Mouse (Mus musculus): ENCODE measurements at regions not wholly inside any gene's neighbourhood (a gene's known extent, or its start where the extent isn't known, plus 50 kb on each side); places are given as distances from the start of the nearest gene placed in this dataset.
A peak's percentile ranks its signal among the peaks of the same experiment; 100 is the strongest.

DNA sequence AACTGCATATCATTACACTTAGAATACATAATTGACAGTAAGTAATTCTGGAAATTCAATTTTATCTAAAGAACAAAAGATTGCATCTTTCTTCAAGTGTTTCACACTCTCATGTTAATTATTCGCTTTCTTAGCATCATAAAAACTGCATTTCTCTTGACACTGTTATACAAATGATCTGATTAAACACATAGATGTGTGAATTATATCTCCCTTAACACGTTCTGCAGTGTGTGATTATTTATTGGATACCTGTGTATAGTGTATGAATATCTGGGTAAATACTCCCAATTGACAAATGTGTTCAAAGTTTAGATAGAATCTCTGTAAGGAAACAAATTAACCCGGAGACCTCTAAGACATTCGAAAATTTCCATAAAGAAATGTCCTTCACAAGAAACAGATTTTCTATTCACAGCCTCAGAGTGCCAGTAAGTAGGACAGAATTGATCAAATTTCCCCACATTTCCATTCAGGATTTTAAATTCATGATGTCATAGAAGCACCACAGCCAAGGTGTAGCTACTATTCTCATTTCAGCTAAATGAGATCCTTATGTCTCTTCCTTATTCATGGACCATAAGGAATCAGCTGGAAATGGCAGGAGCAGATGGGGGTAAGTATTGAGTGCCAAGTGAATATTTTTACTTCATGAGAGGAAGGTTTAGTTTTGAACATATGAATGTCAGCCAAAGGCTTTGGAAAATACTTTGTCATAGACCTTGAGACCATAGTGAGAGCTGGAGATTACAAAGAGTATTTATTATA lies 2231.6 kb downstream of the Pcdh9 start:
- no peak for DNase-seq (ENCODE audit: low read depth, low spot score)

DNA sequence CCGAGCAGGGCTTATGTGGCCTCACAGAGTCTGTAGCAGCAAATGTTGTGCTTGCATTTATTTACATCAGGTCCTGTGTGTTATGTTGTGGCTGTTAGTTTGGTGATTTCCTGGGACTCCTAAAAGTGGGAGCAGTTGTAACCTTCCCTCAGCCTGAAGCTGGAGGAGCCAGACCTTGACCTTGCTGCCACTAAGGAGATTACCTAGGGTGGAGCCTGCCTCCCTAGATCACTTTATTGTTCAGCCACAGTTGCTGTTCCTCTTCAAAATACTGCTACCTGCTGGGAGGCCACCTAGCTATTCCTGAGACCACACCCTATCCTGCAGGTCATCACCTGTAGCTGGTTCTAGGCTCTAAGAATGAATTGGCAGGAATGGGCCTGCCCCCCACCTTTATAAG lies 2234.5 kb downstream of the Pcdh9 start:
- DNase-seq (ENCODE audit: low read depth, low spot score), result no peak

DNA sequence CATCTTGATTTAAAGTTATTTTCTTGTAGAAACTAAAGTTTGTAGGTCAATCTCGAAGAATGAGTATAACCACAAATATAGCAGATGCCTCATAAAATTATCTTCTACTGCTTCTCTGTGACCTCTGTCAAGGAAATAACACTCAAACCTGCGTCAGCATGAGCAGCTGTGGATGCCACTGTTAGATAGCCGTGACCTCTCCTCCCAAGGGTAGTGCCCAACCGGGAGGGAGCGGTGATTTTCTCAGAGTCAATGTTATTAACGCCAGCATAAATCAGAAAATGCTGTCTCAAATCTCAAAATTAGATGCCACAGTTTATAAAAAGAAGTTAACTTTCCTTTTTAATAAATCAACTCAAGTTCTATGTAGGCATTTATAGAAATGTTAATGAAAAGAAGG lies 2259.5 kb downstream of the Pcdh9 start:
- peak; percentile 2 for DNase-seq (ENCODE audit: low read depth, low spot score)

DNA sequence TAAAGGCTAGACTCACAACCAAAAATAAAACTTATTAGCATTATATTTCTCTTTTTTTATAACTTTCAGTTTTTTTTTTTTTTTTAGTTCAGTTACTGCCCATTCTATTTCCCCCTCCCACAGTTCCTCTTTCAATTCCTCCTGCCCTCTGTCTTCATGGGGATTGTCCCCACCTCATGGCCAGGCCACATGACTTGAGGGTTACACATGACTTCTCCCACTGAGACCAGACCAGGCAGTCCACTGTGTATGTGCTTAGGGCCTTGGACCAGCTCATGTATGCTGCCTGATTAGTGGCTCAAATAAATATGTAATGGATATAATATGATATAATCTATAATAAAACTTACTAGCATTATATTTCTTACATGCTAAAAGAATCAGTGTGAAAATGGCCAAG lies 2276.1 kb downstream of the Pcdh9 start:
- no peak for DNase-seq (ENCODE audit: low read depth, low spot score)

DNA sequence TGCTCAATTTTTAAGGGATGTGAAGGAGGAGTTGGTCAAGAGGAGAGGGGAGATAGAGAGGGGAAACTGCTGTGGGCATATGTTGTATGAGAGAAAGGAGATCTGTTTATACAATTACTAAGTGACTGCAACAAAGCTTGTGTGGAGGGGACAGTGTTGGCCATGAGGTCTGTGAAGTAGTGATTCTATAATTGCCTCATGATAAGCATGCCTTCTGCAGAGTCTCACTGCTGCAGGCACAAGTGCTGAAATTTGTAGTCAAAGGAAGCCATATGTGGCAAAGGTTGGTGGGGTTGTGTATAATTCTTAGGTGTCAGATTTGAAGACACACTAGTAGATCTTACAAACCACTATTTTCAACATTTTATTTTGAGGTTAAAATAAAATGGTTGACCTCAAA lies 2285.9 kb downstream of the Pcdh9 start:
- DNase-seq (ENCODE audit: low read depth, low spot score), result no peak

DNA sequence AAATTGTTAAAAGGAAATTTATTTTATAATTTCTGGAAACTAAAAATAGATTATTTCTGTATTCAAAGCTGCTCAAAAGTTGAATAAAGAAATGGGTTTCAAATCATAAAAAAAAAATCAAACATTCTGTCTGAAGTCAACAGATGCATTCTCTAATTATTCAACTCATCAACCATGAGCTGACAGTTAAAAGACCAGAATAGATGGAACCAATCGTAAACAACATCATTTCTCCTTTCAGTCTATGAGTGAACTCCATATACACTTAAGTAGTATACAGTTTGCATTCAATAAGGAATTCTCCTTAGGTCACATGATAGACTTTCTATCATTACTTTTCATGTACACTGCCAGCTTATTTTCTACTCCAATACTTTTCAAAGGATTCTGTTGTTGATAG lies 2308.0 kb downstream of the Pcdh9 start:
- DNase-seq (ENCODE audit: low read depth, low spot score), result no peak

DNA sequence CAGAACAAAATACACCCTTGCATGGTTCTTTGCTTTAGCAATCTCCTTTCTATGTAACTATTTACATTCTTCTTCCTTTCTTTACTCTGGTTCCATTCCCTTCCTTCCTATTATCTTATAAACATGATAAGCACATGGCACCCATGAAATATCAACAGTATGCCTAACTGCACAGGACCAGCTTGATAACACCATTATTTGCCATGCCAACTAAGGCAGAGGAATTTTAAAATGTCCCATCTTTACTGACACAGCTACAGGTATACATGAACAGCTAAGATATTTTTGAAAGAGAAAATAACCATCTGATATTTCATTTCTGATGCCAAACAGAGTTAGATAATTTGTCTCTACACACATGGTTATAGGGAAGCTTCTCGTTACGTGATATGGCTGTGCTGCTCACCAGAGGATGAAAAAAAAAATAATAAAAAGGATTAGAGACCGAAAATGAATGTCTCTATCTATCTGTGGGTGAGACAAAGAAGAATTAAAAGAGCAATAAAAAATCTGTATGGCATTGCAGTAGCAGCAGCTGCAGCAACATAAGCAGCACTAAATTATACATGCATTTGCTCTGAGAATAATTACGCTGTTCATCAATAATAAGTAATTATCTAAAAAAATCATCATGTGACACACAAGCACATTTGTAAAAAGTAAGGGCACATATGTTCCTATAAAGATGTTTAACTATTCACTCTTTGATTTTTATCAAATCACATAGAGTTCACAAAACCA lies 2308.6 kb downstream of the Pcdh9 start:
- no peak for DNase-seq (ENCODE audit: low read depth, low spot score)

DNA sequence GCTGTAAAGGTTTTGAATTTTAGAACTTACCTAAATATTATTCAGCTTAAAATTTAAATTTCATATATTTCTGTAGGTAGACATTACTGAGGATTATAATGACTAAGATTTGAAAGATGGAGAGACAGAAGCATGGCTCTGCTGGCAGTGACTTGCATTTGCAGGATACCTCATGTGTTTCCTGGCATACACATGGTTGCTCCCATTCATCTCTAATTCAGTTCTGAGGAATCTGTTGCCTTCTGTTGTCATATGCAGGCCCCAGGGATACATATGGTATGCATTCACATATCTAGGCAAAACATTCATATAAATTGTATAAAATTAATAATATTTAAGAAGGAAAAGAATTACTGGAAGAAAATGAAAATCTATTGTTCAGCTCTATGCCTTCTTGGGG lies 2321.4 kb downstream of the Pcdh9 start:
- no peak for DNase-seq (ENCODE audit: low read depth, low spot score)

DNA sequence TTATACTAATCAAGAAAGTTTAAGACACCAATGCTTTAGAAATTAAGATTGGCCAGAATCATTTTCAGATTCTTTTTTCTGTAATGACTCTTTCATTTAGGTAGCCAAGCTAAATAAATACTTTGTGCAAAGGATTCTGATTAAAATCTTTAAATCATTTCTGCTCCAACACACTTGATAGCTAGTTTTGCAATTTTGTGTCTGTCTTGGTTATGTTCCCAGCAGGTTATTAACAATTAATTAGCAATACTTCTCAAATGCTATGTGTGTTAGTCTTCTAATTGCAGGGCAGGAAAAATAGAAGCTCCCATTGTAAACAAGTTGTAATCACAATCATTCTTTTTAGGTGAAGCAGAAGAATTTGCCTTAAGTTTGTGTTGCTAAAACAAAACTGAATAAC lies 2351.3 kb downstream of the Pcdh9 start:
- DNase-seq (ENCODE audit: low read depth, low spot score), result no peak

DNA sequence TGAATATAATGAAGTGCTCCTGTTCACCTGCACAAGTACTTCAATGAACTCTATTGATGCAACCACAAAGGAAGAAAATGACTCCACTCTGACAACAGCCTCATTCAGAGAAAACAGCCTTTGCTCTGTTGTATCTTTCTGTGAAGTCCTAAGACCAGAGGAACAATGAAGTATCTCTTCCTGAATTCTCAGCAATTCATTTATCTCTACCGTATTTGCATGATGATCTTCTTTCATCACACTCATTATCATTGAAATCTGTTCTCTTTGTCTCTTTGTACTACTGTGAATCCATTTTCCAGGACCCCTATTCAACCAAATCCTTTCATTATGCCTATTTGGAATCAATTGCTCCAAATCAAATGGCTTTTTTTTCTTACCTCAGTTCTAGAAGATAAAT lies 2355.5 kb downstream of the Pcdh9 start:
- DNase-seq (ENCODE audit: low read depth, low spot score), result no peak

DNA sequence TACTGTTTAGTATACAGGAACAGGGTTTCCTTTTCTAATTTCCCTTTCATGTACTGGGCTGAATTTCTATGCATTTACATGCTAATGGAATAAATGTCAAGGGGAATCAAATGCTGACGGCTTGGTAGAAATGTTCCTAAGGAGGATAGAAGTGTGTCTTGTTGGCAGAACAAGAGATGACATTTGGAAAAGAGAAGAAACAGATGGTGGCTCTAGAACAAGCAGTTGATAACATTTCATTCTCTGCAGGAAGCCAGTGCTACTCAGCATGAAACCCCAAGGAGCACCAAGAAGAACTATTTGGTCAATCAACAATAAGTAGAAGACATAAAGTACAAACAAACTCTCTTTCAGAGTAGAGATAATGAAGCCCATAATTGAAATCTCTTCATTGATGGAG lies 2392.0 kb downstream of the Pcdh9 start:
- no peak for DNase-seq (ENCODE audit: low read depth, low spot score)

DNA sequence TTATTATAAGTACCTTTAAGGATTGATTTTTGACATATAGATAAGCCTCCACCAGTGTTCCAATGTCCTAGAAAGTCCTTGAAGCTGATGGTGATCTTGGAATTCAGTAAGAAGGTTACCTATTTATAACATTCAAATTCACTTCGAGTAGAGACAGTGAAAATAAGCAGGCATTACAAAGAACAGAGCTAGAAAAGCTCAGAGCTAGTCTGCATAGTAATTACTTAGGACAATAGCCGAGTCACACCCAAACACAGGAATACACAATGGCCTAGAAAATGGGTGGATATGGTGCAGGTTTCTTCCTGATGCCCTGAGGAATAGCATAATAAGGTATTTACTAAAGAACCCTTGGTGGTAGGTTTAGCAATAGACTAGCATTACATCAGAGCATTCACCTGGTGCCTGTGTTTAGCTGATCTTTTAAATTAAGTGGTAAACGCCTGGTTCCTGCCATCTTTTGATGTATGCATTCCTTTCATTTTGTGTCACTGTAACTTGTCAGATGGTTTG lies 2412.1 kb downstream of the Pcdh9 start:
- DNase-seq (ENCODE audit: low read depth, low spot score), result no peak

DNA sequence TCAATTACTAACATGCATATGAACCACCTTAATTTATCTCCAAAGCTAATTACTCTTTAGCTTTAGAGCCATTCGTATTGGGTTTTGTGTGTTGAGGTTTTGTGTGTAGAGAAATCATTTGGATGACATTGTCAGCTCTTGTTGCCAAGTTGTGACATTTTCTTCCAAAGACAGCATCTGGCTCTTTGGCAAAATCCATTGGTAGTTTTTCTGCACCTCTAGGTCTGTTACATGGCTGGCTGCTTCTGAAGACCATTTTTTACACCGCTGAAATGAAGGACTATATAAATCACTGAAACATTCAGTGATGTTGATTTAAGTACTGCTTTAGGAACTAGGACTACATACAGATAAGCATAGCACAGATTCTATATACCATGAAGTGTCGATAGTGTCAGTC lies 2426.6 kb downstream of the Pcdh9 start:
- no peak for DNase-seq (ENCODE audit: low read depth, low spot score)

DNA sequence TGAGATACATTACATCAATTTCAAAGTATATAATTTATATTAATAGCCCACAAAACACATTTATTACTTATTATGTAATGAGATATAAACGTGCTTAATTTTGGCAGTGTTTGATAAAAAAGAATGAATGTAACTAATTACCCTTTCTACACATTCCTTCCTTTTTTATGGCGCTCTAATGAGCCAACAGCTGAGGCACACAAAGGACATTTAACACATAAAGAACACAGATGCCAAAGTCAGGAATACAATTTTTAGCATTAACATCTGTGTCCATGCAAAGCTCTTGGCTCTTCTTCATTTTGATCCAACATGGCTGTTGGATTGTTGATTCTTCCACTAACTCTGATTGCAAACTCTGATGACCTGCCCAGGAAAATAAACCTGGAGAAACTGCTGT lies 2427.8 kb downstream of the Pcdh9 start:
- DNase-seq (ENCODE audit: low read depth, low spot score), result no peak

DNA sequence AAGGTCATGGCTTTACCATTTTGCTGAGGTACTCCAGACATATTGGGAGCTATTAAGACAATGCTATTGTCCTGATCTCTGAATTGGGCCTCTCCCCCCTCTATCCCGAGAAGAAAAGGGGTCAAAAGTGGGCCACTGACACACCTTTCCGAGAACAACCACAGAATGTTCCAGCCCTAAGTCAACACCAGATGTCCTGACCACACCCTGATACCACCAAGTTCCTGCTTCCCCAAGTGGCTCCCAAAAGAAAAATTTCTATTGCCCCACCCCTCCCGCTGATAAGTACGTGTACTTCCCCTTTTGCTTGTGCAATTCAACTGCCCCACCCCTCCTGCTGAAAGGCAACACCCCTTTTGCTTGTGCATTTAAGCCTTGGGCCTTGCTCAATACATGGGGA lies 2431.7 kb downstream of the Pcdh9 start:
- DNase-seq (ENCODE audit: low read depth, low spot score), result peak; percentile 2
